Mouse (Mus musculus): ENCODE measurements around the gene Kcnn4.
A peak's percentile ranks its signal among the peaks of the same experiment; 100 is the strongest.

The Kcnn4 gene

DNA sequence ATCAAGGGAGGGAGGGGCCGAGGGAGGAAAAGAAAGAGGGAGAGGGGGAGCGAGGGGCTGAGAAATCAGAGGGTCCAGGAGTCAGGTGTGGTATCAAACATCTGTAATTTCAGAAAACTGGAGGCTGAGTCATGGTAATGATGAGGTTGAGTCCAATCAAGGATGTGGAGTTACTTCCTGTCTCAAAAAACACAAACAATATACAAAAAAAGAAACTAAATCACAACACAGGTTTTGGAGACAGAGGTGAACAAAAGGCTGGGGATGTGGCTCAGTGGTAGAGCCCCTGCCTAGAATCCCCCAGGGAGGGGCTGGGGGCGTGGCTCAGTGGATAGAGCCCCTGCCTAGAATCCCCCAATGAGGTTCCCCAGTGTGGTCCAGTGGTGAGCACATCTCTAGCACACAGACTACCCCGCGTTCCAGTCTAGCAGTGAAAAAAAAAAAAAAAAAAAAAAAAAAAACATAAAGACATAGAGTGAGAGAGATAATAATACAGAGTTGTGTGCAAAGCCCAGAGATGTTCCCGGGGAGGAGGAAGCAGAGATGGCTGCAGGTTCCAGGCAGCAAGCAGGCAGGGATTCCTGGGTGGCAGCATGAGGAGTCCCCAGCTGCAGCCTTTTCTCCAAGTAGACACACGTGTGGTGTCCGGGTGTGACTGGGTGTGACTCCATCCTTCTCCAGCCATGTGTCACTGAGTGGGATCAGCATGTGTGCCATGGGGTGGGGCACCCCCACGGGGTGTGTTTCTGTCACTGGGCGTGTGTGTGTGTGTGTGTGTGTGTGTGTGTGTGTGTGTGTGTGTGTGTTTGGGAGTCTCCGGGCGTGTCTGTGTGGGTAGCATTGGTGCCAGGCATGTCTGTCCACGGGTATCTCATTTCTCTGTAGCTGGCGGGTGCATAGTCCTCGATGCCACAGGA, 3.1 kb upstream of the Kcnn4 start:
- DNase-seq (ENCODE audit: low spot score in 2 of 2) = no peak

DNA sequence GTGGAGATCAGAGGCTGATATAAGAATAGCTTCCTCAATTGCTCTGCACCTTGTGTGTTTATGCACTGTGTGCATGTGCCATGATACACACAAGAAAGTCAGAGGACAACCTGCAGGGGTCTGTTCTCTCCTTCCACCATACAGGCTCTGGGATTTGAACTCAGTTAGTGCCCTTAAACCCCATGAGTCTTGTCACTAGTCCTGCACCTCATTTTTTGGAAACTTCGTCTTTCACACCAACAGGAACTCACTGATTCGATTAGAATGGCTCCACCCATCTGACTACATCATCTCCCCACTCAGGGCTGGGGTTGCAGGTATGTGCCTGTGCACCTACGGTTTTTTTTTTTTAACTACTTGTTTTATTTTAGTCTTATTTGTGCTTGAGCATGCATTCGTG, 1.8 kb upstream of the Kcnn4 start:
- no peak for DNase-seq (ENCODE audit: low spot score in 2 of 2)

DNA sequence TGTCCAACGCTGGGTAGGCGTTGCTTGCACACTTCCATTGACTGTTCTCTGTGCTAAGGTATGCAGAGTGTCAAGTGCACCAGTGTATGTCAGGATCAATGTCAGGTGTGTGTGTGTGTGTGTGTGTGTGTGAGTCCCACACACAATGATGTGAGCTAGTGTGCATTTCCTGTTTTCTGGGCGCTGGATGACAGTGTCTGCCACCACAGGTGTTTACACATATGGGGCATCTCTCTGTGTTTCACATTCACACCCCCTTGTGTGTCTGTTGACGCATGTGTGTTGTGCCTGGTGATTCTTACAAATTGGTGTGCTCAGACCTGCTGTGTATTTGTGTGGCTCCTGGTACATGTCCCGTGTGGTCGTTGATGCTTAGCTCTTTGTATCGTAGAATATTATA, 1.1 kb upstream of the Kcnn4 start:
- no peak for DNase-seq (ENCODE audit: low spot score in 2 of 2)

DNA sequence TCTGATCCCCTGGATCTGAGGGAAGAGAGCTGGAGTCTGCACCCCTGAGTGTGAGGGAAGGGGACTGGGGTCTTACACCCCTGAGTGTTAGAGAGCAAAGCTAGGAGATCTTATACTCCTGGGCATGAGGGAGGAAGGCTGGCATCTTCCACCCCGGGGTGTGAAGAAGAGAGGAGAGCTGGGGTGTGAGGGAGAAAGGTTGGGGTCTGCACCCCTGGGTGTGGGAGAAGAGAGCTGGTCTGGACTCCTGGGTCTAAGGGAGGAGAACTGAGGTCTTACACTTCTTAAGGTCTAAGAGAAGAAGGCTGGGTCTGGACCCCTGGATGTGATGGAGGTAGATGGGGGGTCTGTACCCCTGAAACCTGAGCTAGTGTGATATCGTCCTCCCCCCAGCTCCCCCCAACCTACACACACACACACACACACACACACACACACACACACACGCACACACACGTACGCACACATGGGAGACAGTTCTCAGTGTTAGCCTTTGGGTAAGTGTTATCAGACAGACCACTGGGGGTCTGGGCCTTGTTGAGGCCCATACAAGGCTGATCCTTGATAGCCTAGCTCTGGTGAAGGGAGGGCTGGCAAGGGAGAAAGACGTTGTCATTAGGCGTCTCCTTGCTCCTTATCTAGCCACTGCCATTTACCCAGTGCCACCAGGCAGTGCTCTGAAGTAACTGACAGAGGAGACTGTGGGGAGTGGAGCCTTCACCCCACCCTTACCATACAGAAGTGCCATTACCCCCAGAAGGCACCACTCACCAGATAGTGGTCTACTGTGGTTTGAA, 1.1 kb downstream of the Kcnn4 start:
- DNase-seq (ENCODE audit: low spot score in 2 of 2) = no peak

DNA sequence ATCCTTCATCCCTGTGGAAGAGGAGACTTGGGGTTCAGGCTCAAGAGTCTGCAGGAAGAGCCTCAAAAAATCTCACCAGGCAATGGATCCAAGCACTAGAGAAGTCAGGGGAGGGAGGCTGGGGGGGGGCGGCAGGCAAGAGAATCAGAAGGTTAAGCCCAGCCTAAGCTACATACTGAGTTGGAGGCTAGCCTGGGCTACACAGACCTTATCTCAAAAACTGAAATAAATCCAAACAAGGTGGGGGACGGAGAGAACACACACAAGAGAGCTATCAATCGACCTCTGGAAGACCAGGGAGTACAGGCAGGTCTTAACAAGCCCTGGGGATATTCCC, 1.7 kb downstream of the Kcnn4 start:
- DNase-seq (ENCODE audit: low spot score in 2 of 2) = no peak

DNA sequence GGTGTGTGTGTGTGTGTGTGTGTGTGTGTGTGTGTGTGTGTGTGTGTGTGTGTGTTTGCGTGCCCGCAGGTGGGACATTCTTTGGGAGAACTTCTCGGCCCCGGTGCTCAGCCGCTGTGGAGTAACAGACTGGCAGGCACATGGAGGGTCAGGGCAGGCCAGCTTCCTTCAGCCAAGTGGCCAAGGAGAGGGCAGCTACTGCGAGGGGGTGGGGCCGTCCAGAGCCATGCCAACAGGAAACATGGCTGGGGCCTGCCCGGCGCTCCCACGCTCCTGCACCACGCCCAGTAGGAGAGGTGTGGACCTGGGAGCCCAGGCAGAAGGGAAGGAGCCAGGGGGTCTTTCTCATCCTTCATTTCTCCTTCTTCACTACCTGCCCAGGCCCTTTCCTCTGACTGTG, 2.2 kb downstream of the Kcnn4 start:
- no peak for DNase-seq (ENCODE audit: low spot score in 2 of 2)

DNA sequence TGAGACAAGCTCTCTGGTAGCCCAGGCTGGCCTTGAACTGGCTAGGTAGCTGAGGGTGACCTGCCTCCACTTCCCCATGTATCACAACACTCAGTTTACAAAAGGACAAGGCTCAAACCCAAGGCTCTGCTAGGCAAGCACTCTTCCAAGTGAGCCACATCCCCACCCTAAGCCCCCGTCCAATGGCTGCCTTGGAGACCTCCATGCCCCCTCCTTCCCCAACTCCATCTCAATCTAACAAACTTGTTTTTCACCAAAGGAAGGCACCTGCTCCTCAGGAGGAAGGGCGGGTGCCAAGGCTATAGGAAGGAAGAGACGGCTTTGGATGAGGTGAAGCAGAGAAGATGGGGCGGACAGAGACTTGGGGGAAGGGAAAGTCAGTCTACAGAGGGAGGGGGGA, 2.7 kb downstream of the Kcnn4 start:
- no peak for DNase-seq (ENCODE audit: low spot score in 2 of 2)

DNA sequence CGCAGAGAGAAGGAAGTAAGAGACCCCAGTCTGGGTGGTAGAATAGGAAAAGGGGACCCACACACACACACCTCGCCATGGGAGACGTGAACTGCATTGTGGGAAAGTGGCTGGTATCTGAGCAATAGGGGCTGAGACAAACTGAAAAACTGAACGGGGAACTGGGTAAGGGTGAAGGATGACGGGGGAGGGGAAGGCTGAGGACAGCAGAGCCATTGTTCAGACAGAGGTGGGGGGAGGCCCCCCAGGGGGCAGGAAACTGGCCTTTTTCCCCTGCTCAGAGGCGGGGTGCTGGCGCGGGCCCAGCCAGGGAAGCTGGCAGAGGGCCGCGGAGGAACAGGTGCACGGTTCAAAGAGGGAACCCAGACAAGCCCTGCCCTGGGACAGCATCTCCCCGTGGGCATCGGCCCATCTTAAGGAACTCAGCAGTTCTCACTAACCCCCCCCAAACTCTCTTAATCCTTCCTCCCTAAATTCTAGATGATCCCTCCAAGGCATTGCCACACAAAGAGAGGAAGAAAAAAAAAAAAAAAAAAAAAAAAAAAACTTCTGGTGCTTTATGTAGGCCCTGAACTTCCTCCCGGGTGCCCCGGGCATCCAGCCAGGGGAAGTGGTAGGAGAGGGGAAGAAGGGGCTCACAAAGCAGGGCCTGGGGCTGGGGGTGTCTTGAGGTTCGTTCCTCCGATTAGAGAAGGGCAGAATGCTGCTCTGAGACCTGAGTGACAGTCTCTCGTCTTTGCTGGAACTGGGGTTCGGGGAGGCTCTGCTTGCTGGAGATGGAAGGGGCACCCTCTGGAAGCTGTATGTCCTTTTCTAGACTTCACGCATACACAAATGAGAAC, 3.7 kb downstream of the Kcnn4 start:
- peak in 1 of 2 experiments; percentile 33 for DNase-seq (ENCODE audit: low spot score in 2 of 2)

DNA sequence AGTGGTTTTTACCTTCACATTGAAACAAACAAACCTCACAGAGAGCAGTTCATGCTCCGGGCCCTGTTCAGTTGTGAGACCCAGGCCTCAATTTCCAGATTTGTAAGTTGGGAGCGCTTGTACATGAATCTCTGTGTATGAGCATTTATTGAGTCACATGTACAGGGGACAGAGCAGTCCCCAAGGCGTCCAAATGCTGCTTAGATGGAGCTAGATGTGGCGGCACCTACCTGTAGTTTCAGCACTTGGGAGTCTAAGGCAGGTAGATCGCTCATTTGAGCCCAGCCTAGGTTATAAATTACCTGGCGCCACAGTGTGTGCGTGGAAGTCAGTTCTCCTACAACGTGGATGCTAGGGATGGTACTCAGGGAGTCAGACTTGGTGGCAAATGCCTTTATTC, 6.4 kb downstream of the Kcnn4 start:
- no peak for DNase-seq (ENCODE audit: low spot score in 2 of 2)

DNA sequence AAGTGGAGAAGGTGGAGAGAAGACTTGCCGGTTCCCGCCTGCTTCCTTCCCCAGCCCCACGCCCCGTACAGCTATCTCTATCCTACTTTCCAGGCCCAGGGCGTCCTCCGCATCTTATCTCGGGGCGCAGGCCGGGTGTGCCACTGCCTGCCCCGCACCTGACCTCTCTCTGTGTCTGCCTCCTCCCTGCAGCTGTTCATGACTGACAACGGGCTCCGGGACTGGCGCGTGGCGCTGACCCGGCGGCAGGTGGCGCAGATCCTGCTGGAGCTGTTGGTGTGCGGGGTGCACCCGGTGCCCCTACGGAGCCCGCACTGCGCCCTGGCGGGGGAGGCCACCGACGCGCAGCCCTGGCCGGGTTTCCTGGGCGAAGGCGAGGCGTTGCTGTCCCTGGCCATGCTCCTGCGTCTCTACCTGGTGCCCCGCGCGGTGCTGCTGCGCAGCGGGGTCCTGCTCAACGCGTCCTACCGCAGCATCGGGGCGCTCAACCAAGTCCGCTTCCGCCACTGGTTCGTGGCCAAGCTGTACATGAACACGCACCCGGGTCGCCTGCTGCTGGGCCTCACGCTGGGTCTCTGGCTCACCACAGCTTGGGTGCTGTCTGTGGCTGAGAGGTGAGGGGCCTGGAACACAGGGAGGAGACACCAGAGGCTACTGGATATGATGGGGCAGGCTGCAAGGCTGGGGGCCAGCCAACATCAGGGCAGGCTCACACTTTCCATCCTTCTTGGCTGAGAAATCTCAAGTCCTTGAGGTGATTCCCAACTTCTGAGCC, 7.2 kb downstream of the Kcnn4 start:
- no peak for DNase-seq (ENCODE audit: low spot score in 2 of 2)

DNA sequence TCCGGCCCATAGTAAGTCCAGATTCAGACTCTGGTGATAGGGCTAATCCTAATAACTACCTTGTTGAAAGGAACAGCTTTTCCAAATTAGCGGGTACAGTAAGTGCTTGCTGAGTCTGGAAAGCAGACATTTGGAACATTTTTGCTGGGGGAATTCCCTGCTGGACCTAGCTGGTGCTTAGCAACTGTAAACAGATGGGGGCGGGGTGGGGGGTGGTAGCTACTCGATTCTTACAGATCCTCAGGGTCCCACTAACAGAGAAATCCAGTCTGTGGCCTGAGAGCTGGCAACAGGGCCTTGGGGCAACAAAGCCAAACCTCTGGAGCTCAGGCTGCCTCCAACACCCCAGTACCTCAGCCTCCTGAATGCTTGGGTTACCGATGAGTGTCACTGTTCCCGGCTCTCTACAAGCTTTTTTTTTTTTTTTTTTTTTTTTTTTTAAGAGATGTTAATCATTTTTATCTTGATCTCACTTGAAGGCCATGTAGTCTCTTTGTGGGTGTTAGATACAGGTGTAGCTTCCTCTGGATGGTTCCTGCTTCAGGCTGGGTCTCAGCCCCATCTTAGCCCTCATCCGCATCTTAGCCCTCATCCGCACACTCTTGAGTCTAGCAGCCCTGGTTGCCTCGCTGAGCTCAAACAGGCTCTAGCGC, 8.1 kb downstream of the Kcnn4 start:
- DNase-seq (ENCODE audit: low spot score in 2 of 2) = no peak

DNA sequence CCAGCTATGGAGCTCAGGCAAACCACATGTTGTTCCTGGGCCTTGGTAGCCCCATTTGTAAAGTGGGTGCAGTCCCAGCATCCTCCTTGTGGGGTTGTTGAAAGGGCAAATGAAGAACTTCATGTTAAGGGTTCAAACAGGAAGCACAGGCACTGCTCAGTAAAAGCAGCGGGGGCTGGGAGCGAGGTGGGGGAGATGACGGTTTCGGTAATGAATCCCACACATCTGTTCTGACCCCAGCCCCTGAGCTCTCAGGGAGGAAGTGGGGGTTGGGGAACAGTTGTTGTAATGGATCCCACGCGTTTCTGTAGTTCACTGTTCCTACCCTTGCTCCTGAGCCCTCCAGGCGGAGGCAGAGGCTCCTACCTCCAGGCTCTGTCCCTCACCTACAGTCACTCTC, 9.9 kb downstream of the Kcnn4 start:
- no peak for DNase-seq (ENCODE audit: low spot score in 2 of 2)

DNA sequence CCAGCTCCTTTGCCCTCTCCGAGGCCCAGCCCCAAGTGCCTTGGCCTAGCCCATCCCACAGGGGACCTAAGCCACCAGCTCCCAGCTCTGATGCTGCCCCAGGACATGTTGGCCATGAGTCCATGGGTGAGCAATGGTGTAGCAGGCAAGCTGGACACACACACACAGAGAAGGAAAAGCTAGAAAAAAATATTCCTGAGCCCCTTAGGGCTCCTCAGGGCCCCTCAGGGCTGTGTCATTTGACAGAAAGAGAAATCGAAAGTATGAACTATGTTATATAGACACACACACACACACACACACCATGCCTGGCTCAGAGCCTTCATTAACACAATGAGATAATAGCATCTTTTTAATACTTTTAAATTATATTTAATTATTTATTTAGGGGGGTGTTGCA, 10.3 kb downstream of the Kcnn4 start:
- DNase-seq (ENCODE audit: low spot score in 2 of 2) = no peak

DNA sequence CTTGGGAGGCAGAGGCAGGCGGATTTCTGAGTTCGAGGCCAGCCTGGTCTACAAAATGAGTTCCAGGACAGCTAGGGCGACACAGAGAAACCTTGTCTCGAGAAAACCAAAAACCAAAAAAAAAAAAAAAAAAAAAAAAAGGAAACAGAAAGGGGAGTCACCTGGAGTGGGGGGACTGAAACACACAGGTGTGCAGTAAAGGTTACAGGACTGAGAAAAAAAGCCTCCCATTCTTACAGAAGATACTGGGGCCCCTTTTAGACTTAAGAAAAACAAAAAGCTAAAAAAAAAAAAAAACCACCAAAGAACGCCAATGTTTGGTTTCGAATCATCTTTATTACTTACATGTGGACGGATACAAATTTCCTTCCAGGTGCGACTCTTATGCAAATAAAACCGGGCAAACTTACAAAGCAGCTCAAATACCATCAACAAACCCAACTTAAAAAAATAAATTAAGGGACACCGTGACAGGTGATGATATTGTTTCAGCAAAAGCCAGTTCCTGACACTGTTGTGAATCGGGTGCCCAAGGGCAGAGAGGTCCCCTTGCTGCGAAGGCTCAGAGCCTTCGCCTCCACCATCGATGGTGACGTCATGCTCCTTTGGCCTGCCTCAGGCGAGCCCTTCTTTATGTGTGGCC, 12.8 kb downstream of the Kcnn4 start:
- no peak for DNase-seq (ENCODE audit: low spot score in 2 of 2)

DNA sequence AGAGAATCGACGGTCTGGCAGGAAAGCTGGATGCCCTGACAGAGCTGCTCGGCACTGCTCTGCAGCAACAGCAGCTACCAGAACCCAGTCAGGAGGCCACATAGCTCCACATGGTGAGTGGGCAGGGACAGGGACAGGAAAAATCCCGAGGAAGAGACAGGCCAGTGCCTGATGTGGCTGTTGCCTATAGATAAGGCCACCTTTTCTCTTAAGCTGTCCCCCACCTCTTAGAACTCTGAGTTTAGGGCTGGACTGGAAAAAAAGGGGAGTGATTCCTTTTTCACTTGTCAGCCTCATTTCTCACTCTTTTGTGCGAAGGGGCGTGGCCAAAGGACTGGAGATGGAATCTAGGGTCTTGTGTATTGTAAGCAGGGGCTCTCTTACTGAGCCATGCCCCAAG, 14.0 kb downstream of the Kcnn4 start:
- no peak for DNase-seq (ENCODE audit: low spot score in 2 of 2)

DNA sequence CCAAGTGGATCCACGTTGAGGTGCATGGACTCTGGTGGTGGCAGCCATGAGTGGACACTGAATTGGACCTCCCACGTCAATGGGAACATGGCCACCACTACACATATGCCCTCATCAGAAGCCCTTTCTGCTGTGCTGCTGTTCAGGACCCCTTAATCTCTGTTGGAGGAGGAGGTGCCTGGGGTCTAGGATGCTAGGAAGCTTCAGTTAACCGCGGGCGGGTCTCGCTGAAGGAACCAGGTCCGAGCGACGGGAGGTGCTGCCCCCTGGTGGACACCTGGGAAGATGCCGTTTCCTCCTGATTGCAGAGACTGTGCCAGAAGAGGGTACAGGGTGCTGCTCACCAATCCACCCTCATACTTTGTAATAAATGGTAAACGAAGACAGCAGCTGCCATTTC, 14.8 kb downstream of the Kcnn4 start:
- peak in 1 of 2 experiments; percentile 72 for DNase-seq (ENCODE audit: low spot score in 2 of 2)

DNA sequence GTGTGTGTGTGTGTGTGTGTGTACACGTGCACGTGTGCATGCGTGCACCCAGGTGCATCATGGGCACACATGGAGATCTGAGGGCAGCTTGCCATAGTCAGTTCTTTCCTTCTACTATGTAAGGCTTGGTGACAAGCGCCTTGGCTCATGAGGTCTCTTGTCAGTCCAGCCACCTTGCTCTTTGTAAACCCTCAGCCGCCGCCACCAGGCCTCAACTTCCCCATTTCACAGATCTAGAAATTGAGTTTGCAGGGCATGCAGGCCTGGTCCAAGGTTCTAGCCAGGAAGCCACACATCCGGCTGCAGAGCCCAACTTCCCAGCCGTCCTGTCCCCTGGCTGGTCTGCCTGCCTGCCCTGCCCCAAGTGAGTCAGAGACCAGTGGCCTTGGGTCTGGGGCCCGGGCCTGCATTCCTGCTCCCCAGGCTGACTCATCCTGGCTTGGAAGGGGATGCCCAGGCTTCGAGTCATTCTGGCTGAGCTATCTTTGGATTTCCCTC, 17.0 kb downstream of the Kcnn4 start:
- peak in 1 of 2 experiments; percentile 39 for DNase-seq (ENCODE audit: low spot score in 2 of 2)

DNA sequence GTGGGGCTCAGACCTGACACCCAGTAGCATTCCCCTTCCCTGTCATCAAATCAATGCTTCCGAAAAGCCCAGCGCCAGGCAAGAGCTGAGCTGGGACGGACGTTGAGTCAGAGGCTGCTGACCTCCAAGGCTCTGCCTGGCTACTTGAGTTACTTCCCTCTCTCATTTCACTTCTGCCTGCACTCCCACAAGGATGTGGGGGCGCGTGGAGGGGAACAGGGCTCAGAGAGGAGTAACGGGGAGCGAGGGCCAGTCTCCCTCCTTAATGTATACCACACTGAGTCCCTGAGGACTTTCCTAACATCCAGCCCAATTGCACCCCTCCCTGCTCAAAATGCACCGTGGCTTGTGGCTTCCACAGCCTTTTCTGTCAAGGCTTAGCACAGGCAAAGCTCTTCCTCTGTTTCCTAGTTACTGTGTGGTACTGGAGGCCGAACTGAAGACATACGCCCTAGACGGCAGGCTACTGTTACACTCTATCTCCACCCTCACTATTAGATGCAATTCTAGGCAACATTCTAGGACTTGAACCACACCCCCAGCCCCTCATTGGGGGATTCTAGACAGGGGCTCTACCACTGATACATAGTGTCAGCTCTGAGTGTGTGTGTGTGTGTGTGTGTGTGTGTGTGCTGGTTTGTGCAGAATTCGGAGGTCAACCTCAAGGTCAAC, 19.6 kb downstream of the Kcnn4 start:
- no peak for DNase-seq (ENCODE audit: low spot score in 2 of 2)

DNA sequence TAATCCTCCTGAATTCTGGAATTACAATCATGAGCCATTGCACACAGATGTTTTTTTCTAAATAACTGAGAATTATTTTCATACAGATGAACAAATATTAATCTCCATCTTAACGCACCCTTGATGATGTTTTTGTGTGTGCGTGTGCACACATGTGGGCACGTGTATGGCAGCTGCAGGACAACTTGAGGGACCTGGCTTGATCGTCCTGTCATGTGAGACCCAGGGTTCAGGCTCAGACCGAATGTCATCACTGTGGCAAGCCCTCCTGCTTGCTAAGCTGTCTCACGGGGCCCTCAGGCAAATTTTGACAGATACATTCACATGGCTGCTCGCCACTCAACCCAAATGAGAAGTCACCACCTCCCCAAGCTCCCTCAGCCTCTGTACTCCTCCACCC, 20.4 kb downstream of the Kcnn4 start:
- no peak for DNase-seq (ENCODE audit: low spot score in 2 of 2)

DNA sequence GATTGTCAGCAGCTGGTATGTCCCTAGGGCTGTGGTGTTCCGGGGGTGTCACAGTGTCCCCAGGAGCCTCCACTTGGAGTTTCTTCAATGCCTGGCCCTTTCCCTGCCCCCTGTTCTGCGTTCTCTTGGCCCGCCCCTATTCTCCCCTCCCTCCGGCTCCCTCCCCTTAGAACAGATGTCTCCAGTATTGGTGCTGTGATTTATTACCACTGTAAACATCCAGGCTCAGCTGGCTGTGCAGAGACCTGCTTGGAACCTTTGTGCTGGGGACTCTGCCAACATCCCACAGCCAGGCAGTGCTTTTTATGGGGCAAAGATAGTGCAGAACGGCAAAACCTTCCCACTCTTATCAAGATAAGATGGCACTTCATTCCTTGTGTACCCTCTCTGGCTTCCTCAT, 21.0 kb downstream of the Kcnn4 start:
- DNase-seq (ENCODE audit: low spot score in 2 of 2) = no peak
